Mouse (Mus musculus) ES-CJ7 (cell line): ENCODE measurements around the gene Ufsp1.

Source experiments
- DNase-seq: peaks from one replicate; pipeline ENCODE4 v3.0.0; 2011; ENCODE audit warnings: low read depth, low spot score

The Ufsp1 gene

DNA sequence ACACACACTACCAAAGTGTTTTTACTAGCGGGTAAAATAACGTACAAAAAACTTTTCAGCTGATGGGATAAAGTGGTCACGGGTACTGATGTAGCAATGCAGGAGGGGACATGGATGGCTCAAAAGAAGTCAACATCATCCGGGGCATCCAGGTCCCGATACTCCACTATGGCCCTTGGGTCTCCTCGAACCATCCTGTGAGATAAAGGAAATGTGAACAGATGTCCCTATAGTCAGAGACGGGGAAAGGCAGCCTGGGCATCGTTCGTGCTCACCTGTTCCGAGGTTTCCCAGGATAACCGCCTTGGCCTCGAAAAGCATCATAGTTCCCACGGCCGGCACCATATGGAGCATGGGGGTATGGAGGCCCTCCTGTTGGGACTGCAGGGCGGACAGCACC lies 1.3 kb downstream of the Ufsp1 start:
- DNase-seq: no peak

DNA sequence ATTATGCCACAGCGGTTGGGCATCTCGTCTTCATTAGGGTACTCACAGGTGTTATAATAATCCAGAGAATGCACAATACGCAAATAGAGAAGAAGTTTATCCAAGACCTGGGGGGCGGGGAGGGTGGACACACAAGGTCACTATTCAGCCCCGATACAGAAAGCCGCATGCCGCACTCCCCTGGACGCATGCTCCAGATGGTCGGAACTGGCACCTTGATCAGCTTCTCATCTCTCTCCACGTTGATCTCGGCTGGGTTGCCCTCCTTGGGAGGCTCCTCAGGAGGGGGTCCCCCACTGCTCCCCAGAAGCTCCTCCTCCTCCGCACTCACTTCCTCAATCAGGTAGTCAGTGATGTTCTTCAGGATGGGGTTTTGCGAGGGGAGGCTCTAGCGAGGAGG lies 2.7 kb downstream of the Ufsp1 start:
- DNase-seq: no peak

DNA sequence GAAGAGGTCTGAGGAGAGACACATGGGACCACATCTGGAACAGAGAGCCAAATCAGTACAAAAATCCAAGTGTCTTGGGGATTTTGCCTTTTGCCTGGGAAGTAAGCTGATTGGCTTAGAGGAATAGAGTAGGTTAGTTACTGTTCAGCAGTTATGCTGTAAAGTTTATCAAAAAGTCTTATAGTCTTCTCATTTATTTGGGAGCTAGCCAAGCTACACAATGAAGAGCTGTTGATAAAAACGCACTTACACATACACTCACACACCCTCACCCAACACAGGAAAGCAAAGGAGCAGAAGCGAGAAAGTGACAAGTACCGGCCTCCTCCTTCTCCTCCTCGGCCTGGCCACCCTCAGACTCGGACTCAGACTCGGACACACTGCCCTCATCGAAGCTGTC lies 4.8 kb downstream of the Ufsp1 start:
- DNase-seq: no peak

DNA sequence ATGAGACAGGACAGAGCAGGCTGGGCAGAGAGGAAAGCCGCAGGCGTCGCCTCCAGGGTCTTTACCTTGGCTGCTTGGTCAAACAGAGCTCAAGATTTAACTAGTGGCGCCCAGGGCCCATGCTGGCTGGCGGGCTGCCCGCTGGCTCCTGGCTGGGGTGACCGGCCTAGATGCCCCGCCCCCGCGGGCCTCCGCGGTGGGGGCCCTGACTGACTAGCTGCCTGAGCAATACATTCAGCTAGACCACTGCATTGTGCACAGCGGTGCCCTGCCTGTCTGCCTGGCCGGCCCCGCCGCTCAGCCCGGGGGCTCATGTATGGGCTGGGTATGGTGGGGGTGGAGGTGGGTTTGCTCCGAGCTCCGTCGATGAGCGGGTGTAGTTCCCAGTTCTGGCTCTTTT lies 6.8 kb downstream of the Ufsp1 start:
- DNase-seq: no peak

DNA sequence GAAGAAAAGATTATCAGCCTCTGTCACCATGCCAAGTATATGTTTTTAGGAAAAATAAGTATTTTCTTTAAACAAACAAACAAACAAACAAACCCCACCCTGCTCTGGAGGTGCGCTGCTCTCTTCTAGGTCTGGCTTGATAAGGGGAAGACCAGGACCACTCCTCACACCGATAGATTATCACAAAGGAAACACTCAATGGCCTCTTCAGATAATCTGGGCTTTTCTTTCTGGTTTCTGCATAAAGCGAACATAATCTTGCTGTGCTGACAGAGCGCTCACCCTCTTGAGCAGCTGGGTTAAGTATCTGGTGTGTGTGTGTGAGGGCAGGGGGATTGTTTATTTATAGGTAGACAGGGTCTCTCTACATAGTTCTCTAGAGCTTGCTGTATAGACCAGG lies 9.2 kb downstream of the Ufsp1 start:
- no peak for DNase-seq

DNA sequence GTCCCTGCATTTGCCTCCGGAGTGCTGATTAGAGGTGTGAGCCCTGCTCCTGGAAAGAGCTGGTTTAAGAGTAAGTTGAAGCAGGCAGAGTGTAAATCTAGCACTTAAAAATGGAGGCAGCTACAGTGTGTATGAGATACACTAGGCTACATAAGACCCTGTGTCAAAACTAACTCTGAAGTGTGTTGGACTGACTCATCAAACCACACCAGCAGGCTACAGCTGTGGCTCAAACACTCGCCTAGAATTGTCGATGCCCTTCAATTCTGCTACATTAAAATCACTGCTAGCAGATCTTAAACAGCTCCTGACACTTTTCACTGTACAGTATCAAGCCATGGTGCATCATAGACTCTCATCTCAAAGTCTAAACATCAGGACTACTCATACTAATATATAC lies 9.7 kb downstream of the Ufsp1 start:
- no peak for DNase-seq

DNA sequence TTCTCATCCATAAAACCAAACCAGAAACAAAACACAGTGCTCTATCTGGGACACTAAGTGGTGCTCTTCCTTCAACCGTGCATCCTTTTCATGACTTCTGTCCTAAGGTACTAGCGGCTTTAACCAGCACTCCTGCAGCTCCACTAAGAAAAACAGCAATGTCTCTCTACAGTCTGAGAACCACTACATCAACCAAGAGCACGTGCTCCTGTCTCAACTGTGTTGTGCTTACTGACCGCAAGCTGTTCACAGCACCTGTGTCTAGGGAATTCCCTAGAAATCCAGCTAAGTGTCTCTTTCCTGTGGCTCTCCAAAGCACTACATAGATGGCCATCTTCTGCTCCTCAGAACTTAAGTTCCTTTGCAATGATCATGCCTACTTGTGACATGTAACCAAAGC lies 10.4 kb downstream of the Ufsp1 start:
- no peak for DNase-seq

DNA sequence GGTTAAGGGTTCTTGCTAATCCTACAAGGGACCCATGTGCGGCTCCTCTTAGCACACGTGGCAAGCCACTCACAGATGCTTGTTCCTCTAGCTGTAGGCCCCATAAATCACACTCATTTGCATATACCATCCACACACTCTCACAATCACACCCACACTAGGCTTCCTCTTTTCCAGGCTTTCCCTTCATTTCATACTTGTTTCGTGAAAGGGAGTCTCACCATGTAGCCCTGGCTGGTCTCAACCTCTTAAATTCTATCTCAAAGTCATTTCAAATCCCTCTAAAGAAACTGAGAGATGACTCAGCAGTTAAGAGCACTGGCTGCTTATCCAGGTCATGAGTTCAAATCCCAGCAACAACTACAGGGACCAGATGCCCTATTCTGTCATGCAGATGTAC lies 11.4 kb downstream of the Ufsp1 start:
- DNase-seq: peak; percentile 84

DNA sequence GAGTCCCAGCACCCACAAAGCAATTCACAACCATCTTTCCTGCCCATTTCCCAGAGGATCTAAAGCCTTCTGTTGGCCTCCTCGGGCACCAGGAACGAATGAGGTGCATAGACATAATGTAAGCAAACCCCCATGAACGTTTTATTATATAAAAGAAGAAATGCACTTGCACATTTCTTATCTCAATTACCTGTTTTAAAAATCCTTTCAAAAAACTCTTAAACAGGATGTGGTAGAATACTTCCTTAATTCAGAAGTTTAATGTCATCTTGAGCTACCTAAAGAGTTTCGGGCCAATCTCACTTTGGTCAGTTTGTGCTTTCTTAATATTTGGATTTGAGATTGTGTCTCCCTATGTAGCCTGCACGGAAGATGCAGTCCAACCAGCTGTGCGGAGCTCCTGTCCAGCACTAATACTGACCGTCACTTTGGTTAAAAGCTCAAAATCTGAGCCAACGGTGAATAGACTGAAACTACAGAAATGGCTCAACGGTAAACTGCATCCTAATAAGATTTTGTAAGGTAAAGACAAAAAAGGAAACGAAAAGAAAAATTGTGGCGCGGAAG lies 12.1 kb downstream of the Ufsp1 start:
- no peak for DNase-seq

DNA sequence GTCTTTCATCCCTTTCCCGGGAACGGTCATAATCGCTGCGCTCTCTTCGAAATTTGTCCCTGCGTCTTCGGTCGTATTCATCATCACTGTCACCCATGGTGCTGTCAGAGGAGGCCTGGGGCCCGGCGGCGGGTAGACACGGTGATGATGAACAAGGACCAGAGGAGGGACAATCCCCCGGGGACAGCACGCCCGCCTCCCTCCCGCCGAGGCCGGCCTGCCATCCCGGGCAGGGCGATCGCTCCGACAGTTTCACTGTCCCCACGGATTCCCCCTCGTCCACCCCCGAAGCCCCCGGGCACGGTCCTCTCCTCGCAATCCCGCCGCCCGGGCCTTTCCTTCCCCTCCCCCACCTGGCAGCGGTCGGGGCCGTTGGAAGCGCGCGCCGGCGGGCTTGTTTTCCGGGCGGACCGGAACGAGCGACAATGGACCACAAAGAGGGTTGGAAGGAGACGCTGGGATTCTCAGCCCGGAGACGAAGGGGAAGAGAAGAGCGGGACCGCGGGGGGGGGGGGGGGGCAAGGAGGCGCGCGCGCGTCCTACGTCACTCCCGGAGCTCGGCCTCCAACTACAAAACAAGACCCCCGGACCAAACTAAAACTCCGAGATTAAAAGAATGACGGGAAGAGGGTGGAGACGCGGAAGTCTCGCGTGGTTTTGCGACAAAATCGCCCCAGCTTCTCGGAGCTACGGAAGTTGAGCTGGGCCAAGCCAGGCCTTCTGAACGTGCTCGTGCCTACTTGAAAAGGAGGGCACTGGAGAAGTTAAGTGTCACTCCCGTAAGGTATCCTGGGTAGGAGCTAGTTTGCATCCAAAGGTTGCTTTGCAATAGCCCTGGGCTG lies 12.9 kb downstream of the Ufsp1 start, which contains the start of gene Srrt:
Gene Srrt (minus strand): TSS at position 604 of the 842 bp plus-strand sequence.
- peak; percentile 98 for DNase-seq

DNA sequence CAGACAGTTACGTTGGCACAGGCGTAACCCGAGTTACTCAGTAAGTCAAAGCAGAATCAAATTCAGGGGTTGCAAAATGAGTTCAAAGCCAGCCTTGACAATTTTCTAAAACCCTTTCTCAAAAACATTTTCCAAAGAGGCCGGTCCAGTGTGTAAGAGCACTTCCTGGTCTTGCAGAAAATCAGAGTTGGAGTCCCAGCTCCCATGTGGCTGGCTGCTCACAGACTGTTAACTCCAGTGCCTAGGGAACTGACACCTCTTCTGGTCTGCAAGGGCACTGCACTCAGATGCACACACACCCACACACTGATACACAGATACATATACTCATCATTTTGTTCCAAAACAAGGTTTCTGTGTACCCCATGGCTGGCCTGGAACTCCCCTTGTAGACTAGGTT lies 13.9 kb downstream of the Ufsp1 start:
- DNase-seq: peak; percentile 71

DNA sequence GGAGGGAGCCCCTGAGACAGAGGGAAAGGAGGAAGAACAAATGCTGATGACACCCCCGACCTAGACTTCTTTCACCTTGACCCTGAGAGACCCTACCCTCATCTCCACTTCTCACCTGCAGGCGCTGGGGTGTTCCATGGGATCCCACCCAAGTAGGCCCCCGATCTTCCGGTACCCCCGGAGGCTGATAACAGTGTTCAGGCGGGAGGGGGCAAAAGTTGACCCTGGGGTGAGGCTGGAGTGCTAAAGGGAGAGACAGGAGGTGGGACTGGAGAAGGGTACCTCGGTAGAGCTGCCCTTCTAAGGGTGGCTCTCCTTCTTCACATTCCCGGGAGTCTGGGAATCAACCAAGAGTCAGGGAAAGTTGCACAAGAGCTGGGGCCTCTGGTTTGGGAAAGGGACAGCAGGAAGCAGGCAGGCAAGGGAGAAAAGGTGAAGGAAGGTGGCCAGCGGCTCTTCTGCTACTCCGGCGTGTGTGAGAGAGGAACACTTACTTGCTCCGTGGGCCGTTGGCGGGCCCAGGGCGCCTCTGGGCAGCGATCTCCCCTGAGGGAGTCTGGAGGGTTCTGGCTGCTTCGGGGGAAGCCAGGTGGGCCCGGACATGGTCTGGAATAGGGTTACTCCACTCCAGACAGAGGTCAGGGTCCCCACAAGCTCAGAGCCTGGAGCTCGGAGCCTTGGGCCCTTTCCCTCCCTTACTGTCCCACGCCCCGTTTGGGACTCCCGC lies 19.2 kb downstream of the Ufsp1 start:
- DNase-seq: no peak

DNA sequence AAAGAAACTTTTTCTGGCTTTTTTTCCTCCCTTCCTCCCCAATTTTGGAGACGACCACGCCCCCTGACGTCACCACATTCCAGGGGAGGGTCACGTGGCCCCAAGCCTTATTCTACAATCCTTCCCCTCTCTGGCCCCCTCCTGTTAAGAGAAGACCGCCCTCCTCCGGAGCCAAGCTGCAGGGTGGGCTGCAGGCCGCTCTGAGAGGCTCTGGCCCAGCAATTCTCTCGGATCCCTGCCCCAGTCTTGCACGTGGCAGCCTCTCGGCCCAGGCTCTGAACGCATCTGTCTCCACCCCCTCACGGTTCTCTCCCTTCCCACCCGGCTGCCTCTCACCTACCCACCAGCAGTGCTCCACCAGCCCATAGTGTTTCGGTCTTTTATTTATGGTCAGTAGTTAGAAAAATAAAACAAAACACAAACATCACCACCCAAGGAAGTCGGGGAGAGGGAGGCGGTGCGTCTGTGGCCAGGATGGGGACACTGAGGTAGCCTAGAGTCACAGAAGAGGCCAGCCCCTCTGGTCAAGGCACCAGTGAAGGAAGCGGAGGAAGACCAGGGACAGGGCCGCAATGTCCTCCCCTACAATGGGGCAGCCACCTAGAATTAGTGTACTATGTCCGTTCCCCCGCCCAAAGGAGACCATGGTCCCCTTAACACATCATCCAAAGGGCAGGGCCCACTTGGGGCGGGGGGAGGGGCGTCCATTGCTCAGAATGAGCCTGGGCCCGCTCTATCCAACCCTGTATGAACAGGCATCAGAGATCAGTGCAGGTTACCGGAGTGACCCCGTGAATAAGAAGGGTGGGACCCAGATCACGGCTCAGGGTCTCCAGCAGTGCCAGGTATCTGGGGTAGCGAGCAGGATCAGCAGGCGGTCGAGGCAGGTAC lies 20.0 kb downstream of the Ufsp1 start, which contains the start of gene Trip6:
Gene Trip6 (minus strand): TSS at position 212 of the 891 bp plus-strand sequence.
- peak; percentile 86 for DNase-seq

DNA sequence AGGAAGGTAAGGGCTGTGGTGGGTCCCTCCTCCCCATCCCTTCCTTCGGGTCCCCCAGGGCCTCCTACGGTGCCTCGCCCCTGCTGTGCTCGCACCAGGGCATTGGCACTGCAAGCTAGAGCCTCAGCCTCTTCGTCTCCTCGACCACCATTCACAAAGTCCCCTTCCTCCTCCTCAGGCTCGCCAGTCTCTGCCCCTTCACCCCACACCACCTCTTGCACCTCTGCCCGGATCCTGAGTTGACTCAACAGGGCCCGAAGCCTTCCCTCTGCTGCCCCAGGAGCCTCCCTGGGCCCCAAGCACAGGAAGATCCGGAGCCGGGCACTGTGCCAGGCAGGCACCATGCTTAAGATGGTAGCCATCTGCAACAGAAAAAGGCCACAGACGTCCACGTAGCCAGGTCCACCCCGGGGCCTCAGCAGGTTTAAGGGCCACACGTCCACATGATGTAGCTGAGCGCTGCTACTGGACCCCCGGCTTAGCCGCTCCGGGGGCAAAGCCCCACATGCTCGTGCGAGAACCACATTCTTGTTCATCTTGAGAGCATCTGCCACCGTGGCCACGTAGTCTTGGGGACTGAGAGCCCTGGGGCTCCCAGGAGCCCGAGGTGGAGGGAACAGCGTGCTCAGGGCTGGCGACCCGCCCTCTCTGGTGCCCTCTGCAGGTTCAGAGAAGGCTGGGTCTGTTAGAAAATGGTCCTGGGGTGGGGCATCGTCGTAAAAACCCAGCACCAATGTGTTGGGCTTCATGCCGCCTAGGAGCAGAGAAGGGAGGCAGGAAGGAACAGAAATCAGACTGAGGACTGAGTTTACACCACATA lies 20.9 kb downstream of the Ufsp1 start:
- peak; percentile 76 for DNase-seq

DNA sequence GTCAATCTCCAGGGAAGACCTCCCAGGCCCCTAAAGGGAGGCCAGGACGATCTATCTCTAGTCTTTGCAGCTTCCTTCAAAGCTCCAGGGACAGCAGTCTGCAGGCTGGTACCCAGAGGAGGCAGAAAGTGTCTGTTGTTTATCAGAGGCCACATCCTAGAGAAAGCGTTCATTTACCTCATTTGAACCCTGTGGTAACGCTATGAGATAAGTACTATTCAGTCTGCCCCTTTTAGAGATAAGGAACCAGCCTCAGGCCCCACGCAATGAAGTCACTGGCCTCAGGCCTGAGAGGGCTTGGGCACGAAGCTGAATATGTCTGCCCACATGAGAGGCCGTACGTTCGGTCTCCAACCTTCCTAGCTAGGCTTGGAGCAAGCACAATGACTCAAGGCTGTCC lies 22.9 kb downstream of the Ufsp1 start:
- no peak for DNase-seq

DNA sequence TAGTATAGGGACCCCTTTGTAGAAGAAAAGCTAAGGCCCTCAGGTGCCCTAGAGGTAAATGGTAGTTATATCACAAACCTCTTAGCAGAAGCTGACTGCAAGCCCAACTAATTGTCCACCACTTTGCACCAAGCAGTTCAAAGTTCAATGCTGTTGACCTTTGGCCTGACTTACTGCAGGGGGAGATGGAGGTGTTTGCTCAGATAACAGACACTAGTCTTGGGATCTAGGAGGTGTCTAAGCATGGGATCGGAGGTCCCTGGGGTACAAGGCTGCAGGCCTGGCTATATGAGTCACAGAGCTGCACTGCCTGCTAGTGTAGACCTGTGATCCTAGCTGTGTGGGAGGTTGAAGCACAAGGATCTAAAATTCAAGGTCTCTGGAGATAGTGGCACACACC lies 24.1 kb downstream of the Ufsp1 start:
- no peak for DNase-seq

DNA sequence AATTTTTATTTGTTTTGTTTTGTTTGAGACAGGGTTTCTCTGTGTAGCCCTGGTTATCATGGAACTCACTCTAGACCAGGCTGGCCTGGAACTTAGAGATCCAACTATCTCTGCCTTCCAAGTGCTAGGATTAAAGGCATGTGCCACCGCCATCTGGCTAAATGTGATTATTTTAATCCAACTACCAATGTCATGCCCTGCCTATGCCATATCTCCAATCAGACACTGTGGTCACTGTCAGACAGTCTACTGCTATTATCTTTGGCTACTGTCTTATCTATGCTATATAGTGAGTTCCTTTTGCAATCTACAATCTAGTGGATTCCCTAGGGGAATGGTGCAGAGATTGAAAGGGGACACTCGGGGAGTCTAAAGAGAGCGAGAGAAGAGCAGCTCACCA lies 26.6 kb downstream of the Ufsp1 start:
- no peak for DNase-seq

DNA sequence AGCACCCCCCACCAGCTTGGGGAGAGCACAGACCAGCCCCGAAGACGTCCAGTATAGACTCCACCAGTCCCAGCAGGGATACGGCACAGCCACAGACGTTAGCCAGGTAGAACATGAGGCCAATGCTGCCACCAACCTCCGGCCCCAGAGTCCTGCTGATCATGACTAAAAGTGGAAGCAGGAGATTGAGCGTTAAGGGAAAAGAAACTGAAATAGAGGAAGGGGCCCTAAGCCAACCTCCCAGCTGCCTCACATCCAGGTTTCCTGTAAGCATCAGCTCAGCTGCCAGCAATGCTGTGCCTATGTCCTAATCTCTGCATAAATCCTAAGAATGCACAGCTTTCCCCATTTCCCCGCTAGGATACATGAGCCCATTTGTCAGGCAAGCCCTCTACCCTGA lies 36.5 kb downstream of the Ufsp1 start:
- DNase-seq: no peak

DNA sequence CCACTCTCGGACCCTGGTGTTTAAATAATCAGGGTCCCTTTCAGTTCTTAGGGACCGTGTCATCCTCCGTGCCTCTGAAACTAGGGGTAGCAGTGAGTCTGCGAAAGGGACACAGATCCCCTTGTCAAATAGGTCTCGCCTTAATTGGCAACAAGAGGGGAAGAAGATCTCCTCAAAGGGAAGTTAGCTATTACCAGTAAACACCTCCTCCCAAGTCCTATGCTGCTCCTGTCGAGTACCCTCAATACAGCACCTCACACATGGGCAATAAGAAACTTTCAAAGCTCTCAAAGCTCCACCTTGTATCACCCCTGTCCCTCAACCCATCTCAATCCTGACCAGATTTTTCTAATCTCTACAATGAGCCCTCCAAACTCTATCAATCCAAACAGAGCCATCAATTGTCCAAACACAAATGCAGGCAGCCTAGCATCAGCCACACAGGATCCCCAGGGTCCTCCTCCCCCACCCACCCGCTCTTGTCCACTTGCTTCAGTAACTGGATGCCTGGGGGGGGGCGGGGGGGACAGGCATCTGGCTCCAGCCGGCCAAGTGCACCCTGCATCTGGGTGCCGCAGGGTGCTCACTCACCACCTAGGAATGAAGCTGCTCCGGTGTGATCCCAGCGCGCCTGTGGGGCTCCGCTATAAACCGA lies 38.6 kb downstream of the Ufsp1 start:
- no peak for DNase-seq

DNA sequence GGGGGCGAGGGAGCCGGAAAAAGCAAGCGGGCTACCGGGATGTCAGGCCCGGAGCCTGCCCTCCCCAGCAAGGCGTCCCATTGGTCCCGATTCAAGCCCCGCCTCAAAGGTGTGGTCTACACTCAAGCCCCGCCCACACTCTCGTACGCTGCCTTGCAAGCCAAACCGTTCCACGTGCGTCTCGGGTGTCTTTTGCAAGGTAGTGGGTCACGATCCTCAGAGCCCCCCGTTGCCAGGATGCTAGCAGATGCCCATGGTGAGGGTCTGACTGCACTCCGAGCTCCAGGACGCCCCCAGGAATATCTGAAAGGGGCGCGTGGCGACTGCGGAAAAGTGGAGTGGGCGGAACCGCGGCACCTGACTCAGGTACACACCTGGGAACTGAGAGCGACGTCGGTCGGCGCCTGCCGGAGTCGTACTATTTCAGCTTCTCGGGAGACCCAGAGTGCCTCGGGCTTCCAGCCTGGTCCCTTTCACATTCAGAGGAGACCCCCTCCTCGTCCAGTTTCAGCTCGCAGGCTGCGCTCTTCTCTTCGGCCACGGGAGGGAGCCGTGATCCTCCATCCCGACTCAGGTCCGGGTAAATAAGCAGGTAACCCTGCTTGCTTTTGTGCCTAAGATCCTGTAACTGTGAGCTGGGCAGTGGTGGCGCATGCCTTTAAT lies 39.2 kb downstream of the Ufsp1 start, which contains the start of gene Slc12a9:
Gene Slc12a9 (minus strand): TSS at position 86 of the 663 bp plus-strand sequence.
- peak; percentile 96 for DNase-seq
